Mouse (Mus musculus): ENCODE data around the gene Ncoa7. TPM values are rescaled to one million over a fixed set of nuclear protein-coding genes. Genes with fewer than 3 reads are reported as not detected.

Gene Ncoa7
- polyA plus RNA-seq, 1 experiment from 2014 or later, result 11.8 TPM

DNA sequence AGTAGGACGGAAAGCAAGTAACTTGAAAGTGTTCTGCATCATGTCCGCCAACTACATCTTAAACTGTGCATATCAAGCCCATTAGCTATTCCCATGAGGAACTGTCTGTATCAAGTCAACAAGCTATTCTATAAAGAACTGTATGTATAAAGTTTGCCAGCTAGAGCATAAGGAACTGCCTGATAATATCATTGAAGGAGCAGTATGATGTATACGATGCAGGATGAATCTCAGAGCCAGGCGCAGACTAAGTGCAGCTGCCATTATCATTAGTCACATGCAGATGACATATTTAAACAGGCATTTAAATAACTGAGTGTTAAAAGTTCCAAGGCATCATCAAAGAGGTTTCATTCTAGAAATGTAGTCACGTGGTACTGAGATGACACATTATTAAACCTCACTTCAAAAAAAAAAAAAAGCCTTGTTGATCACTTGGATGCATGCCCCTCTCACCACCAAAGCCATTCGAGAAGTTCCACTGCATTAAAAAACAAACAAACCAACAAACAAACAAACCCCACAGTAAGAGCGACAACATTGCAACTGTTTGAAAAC is 93.2 kb downstream of the Ncoa7 start:
- DNase-seq, result no peak
- ATAC-seq (ENCODE audit: low read depth), result no peak
- Histone ChIP-seq H3K4me3 (replicated peaks) (no peak overlapping the region), H3K27ac (no peak overlapping the region), H3K27me3 (no peaks in the 10 kb centered on the region), H3K4me2 (no peak overlapping the region), H3K36me3 (no peaks in the 10 kb centered on the region), H3K4me1 (replicated peaks) (no peaks in the 10 kb centered on the region), H3K9ac (no peak overlapping the region), H3K9me3 (replicated peaks) (no peaks in the 10 kb centered on the region)
- WGBS (ENCODE audit: insufficient replicate concordance), result 83% methylated on average over 7 of the region's 7 CpGs

DNA sequence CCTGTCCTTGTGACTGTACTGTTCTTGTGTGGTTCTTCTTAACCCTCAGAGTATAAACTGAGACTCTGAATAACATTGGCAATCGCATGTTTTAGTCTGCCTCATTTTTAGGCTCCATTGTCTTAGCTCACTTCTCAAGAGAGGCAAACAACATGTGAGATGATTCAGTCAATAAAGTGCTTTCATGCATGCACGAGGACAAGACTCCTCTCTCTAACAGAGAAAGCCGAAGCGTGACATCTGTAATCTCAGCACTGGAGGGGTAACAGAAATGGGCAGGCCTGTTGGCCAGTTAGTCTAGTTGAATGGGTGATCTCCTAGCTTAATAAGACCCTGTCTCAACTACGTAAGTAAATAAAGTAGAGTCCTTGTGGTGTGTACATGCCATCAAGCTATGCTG is 95.1 kb downstream of the Ncoa7 start:
- Histone ChIP-seq H3K27me3 (no peaks in the 10 kb centered on the region), H3K9me3 (replicated peaks) (no peaks in the 10 kb centered on the region), H3K36me3 (peaks cover 8% of the 10 kb centered on the region; the same call in 1 of the 2 replicates), H3K27ac (no peak overlapping the region), H3K4me2 (no peak overlapping the region), H3K4me1 (replicated peaks) (no peaks in the 10 kb centered on the region), H3K9ac (no peak overlapping the region), H3K4me3 (replicated peaks) (no peak overlapping the region)
- 83% methylated on average over 5 of the region's 5 CpGs for whole genome bisulfite sequencing (ENCODE audit: insufficient replicate concordance)
- DNase-seq (no peak), ATAC-seq (ENCODE audit: low read depth) (no peak)

DNA sequence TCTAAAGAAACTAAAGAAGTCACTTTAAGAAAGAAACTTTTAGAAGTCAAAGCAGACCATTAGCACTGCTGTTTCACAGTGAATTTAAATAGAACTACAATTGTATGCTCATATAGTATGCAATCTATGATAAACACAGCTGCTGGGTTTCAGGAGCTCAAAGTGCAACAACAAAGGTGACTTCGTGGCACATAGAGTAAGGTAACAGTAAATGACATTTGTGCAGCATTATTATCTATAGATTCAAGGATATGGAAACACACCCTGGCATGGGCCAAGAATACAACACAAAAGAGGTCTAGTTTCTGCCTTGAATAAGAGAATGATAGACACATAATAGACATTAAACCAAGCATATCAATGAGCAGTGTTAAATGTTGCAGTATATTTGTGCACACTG is 100.5 kb downstream of the Ncoa7 start:
- Histone ChIP-seq H3K27me3 (no peaks in the 10 kb centered on the region), H3K4me2 (no peak overlapping the region), H3K4me1 (replicated peaks) (no peaks in the 10 kb centered on the region), H3K27ac (no peak overlapping the region), H3K9me3 (replicated peaks) (no peaks in the 10 kb centered on the region), H3K4me3 (replicated peaks) (no peak overlapping the region), H3K9ac (no peak overlapping the region), H3K36me3 (peaks cover 26% of the 10 kb centered on the region)
- ATAC-seq (ENCODE audit: low read depth) (no peak), DNase-seq (no peak)
- WGBS (ENCODE audit: insufficient replicate concordance), result 74% methylated on average over 1 of the region's 1 CpGs

DNA sequence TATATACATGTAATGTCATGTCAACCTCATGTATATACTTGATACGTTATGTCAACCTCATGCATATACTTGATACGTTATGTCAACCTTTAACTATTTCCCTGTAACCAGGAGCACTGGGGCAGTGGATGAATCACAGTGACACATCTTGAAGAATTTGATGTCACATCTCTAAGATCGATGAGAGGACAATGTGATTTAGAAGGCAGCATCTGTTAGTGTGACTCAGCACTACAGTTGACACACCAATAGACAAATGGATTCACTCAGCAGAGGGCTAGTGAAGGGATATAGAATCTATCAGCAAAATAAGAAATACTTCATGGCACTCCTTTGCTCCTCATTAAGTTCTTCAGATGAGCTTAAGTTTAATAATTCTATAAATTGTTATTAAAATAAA is 116.3 kb downstream of the Ncoa7 start:
- Histone ChIP-seq H3K9ac (no peak overlapping the region), H3K27ac (no peak overlapping the region), H3K4me1 (replicated peaks) (no peaks in the 10 kb centered on the region), H3K4me2 (no peak overlapping the region), H3K9me3 (replicated peaks) (no peaks in the 10 kb centered on the region), H3K27me3 (no peaks in the 10 kb centered on the region), H3K4me3 (replicated peaks) (no peak overlapping the region), H3K36me3 (peaks cover 18% of the 10 kb centered on the region)
- DNase-seq, result no peak
- no peak for ATAC-seq (ENCODE audit: low read depth)
- WGBS (ENCODE audit: insufficient replicate concordance), result 91% methylated on average over 3 of the region's 3 CpGs

DNA sequence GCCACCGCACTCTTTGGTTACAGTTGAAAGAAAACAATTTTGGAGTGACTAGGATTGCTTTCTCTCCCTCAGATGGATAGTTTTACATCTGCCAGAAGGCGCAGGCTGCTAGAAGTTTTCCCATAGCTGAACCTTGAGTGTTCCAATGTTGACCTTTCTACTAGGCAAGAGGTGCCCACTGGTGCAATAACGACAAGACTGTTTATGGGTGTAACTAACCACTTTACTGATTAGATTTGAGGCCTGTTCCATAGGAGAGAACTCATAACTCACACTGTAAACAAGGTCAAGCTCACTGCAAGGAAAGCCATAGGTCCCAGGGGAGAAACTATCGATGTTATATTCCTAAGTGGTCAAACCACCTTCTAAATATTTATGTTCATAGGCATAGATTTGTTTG is 119.7 kb downstream of the Ncoa7 start:
- H3K4me1 ChIP-seq (replicated peaks), result no peaks in the 10 kb centered on the region
- DNase-seq (no peak), ATAC-seq (ENCODE audit: low read depth) (no peak)
- H3K9me3 ChIP-seq (replicated peaks), result no peaks in the 10 kb centered on the region
- H3K27ac ChIP-seq, result no peak overlapping the region
- H3K9ac ChIP-seq, result no peak overlapping the region
- no peak overlapping the region for H3K4me2 ChIP-seq
- no peaks in the 10 kb centered on the region for H3K27me3 ChIP-seq
- WGBS (ENCODE audit: insufficient replicate concordance), result 78% methylated on average over 4 of the region's 4 CpGs
- 0 out of 2 replicates have a peak, but pooled peaks cover 2% of the 10 kb centered on the region for H3K36me3 ChIP-seq
- H3K4me3 ChIP-seq (replicated peaks), result no peak overlapping the region

DNA sequence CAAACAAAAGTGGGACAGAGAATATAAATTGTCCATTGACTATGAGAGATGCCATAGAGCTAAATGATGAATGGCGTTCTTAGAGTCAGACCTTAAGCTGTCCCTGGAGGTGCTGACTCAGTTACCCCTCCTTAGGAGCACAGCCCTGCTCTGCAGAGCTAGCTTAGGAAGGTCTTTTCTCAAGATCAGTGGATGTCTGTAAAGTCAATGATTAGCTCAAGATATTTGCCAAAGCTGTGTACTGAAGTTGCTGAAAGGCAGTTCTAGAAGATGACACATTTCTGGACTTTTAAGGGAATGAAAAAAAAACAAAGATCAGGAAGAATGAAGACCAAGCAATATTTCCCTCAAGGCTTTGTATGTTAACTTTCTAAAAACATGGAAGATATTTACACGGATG is 123.4 kb downstream of the Ncoa7 start:
- DNase-seq (no peak), ATAC-seq (ENCODE audit: low read depth) (no peak)
- 0 out of 2 replicates have a peak, but pooled peaks cover 2% of the 10 kb centered on the region for H3K36me3 ChIP-seq
- no peaks in the 10 kb centered on the region for H3K4me1 ChIP-seq (replicated peaks)
- H3K9ac ChIP-seq, result no peak overlapping the region
- no peak overlapping the region for H3K4me3 ChIP-seq (replicated peaks)
- no peaks in the 10 kb centered on the region for H3K27me3 ChIP-seq
- H3K9me3 ChIP-seq (replicated peaks), result no peaks in the 10 kb centered on the region
- no peak overlapping the region for H3K4me2 ChIP-seq
- no peak overlapping the region for H3K27ac ChIP-seq
- WGBS (ENCODE audit: insufficient replicate concordance), result 81% methylated on average over 2 of the region's 2 CpGs

DNA sequence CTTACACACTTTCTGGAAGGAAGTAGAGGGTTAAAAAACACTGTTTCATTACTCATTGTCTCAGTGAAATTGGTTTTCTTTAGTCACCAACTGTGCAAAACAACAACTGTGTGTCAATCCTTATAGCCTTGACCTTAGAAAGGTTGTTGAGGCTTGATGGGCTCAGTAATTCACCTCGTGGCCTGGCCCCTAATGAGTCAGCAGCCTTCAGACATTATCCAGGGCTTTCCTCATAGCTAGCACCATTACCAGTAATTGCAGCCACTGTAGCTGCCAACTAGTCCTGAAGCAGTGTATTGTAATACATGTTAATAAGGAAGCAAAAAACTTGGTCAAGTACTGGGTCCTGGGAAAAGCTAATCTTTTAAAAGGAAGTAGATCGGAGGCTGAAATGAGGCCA is 125.1 kb downstream of the Ncoa7 start:
- 66% methylated on average over 2 of the region's 2 CpGs for WGBS (ENCODE audit: insufficient replicate concordance)
- ATAC-seq (ENCODE audit: low read depth), result no peak
- Histone ChIP-seq H3K4me3 (replicated peaks) (no peak overlapping the region), H3K9me3 (replicated peaks) (no peaks in the 10 kb centered on the region), H3K4me2 (no peak overlapping the region), H3K9ac (no peak overlapping the region), H3K36me3 (0 out of 2 replicates have a peak, but pooled peaks cover 2% of the 10 kb centered on the region), H3K4me1 (replicated peaks) (no peaks in the 10 kb centered on the region), H3K27me3 (no peaks in the 10 kb centered on the region), H3K27ac (no peak overlapping the region)
- DNase-seq, result no peak

DNA sequence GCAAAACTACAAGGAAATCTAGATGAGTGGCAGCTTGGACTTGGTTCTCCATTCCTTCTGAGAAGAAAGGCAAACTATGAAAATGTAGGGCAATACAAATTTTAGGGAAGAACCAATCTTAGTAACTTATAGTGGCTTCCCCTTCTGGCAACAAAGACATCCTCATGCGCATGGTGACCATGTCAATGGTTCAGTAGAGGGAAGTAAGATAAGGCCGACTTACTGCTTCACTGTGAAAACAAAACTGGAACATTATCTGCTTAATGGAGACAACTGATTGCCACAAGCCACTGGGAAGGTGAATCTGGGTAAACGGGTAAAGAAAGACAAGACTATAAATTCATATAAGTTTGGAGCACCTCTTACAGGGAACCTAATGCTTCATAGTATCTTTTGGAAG is 128.3 kb downstream of the Ncoa7 start:
- ATAC-seq (ENCODE audit: low read depth) (no peak), DNase-seq (no peak)
- H3K9ac ChIP-seq, result no peak overlapping the region
- no peaks in the 10 kb centered on the region for H3K4me1 ChIP-seq (replicated peaks)
- no peak overlapping the region for H3K27ac ChIP-seq
- no peaks in the 10 kb centered on the region for H3K9me3 ChIP-seq (replicated peaks)
- WGBS (ENCODE audit: insufficient replicate concordance), result 18% methylated on average over 3 of the region's 3 CpGs
- no peak overlapping the region for H3K4me2 ChIP-seq
- H3K4me3 ChIP-seq (replicated peaks), result no peak overlapping the region
- peaks cover 4% of the 10 kb centered on the region for H3K36me3 ChIP-seq
- no peaks in the 10 kb centered on the region for H3K27me3 ChIP-seq

DNA sequence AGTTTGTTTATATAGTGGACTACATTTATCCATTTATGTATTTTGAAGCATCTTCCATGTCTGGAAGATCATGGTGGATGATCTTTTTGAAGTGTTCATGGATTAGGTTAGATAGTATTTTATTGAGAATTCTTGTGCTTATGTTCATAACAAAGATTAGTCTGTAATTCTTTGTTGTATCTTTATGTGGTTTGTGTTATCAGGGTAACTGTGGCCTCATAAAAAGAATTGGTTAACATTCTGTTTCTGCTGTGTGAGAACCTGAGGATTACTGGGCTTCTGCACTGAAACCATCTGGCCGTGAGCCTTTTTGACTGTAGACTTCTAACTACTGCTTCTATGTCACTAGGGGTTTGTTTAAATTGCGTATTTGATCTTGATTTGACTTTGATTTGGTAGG is 136.5 kb downstream of the Ncoa7 start:
- H3K36me3 ChIP-seq, result peaks cover 8% of the 10 kb centered on the region
- H3K4me2 ChIP-seq, result no peak overlapping the region
- no peaks in the 10 kb centered on the region for H3K9me3 ChIP-seq (replicated peaks)
- H3K4me1 ChIP-seq (replicated peaks), result 0 out of 2 replicates have a peak, but pooled peaks cover 2% of the 10 kb centered on the region
- no peak for DNase-seq
- H3K27me3 ChIP-seq, result no peaks in the 10 kb centered on the region
- no peak overlapping the region for H3K9ac ChIP-seq
- WGBS (ENCODE audit: insufficient replicate concordance), result 82% methylated on average over 2 of the region's 2 CpGs
- ATAC-seq (ENCODE audit: low read depth), result no peak
- no peak overlapping the region for H3K4me3 ChIP-seq (replicated peaks)
- H3K27ac ChIP-seq, result no peak overlapping the region

DNA sequence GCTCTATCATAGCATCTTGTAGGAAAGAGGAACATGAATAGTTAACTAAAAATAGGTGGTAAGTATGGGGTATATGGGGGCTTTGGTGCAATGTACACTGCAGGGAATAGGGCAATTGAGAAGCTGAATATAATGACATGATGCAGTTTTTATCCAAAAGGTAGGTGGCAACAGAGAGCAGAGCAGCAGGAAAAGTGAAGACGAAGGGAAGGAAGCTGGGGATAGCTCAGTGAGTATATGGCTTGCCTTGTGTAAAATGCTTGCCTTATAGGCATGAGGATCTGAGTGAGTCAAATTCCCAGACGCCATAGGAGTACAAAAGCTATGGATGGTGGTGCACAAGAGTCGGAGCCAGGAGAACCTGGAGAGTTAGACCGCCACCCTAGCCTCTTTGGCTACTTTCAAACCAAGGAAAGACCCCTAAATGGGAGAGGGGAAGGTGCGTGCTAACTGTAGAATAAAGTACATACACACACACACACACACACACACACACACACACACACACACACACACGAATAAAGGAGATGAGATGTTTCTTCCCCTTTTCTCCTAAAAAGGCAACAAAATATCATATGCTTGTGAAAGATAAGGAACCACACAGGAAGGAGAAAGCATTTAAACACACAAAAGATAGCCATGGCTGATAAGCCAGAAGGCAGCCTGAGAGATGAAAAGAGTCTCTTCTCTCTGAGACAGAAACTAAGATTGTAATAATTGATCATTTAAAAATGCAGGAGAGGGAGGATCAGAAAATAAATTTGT is 142.4 kb downstream of the Ncoa7 start:
- DNase-seq (no peak), ATAC-seq (ENCODE audit: low read depth) (peak; percentile 50)
- Histone ChIP-seq H3K4me3 (replicated peaks) (no peak overlapping the region), H3K27ac (no peak overlapping the region), H3K9me3 (replicated peaks) (no peaks in the 10 kb centered on the region), H3K9ac (no peak overlapping the region), H3K36me3 (peaks cover 23% of the 10 kb centered on the region), H3K27me3 (no peaks in the 10 kb centered on the region), H3K4me2 (0 out of 2 replicates have a peak overlapping the region, but pooled peaks have one; percentile 23), H3K4me1 (replicated peaks) (peaks cover 11% of the 10 kb centered on the region)
- 28% methylated on average over 6 of the region's 6 CpGs for WGBS (ENCODE audit: insufficient replicate concordance)

DNA sequence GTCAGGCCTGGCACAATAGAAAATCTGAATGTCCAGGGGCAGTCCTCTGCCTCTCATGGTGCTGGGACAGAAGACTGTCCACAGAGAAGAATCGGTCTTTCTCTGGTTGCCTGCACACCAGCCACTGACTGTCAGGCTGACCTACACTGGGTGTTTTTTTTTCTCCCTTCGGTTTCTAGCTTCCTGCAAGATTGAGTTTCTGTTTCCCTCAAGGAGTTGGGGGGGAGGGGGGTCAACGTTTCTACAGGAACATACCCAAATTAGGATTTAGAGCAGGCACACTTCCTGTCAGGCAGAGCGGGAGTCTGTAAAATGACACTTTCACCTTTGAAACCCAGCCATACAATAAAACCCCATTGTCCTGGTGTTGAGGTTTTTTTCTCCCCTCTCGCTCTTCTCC is 147.5 kb downstream of the Ncoa7 start:
- no peak overlapping the region for H3K27ac ChIP-seq
- 17% methylated on average over 5 of the region's 5 CpGs for WGBS (ENCODE audit: insufficient replicate concordance)
- no peak for ATAC-seq (ENCODE audit: low read depth)

DNA sequence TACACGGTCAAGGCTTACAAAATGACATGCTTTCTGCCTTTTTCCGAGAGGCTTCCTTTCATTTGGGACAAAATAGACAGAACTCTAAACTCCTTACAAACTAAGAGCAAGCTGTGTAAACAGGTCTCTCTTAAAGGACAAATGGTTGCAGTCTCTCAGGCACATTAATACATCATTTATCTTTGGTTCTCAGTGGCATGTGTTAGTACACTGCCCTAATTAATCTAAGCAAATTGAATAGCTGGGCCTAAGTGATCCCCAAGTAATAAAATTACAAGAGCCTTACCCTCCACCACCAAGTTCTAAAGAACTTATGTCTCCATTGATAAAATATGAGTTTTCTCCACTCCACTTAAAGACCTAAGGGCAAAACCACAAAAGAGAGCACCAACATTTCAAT is 155.4 kb downstream of the Ncoa7 start:
- H3K9ac ChIP-seq, result no peak overlapping the region
- DNase-seq, result no peak
- ATAC-seq (ENCODE audit: low read depth), result no peak
- WGBS (ENCODE audit: insufficient replicate concordance), result 71% methylated on average over 2 of the region's 2 CpGs
- no peaks in the 10 kb centered on the region for H3K9me3 ChIP-seq (replicated peaks)
- H3K4me2 ChIP-seq, result no peak overlapping the region
- no peak overlapping the region for H3K27ac ChIP-seq
- H3K4me3 ChIP-seq (replicated peaks), result no peak overlapping the region
- H3K4me1 ChIP-seq (replicated peaks), result no peaks in the 10 kb centered on the region
- no peaks in the 10 kb centered on the region for H3K27me3 ChIP-seq
- peaks cover 22% of the 10 kb centered on the region for H3K36me3 ChIP-seq

More for the DNA sequence above, 147.5 kb downstream of the Ncoa7 start:
- Histone ChIP-seq H3K9ac (0 out of 2 replicates have a peak overlapping the region, but pooled peaks have one; percentile 28), H3K4me2 (peak overlapping the region; percentile 34), H3K9me3 (replicated peaks) (no peaks in the 10 kb centered on the region), H3K4me1 (replicated peaks) (0 out of 2 replicates have a peak, but pooled peaks cover 5% of the 10 kb centered on the region), H3K27me3 (no peaks in the 10 kb centered on the region), H3K36me3 (peaks cover 26% of the 10 kb centered on the region), H3K4me3 (replicated peaks) (peak overlapping the region; percentile 18)
- no peak for DNase-seq

All from liver, embryonic 13.5 days (tissue).